Mouse (Mus musculus): ENCODE data around the gene Edaradd.

Gene Edaradd

DNA sequence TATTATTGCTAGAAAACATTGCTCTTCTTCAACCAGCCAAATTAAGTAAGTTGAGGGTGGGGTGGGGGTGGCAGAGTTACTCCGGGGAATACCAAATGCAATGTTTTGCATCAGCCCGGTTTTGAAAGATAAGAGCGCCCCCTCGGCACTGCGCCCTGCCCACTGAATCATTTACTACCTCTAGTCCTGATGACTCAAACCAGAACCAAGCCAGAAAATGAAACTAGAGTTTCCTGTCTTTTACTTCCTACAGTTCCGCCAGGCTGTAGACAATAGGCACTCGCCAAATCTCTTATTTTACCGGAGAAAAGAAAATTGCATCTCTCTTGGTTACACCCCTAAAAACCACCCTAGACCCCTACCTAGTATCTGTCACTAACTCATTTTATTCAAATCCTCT, 59.8 kb downstream of the Edaradd start:
- peak; percentile 79 to 82 for DNase-seq

- DNase-seq, result peak; percentile 74 to 81
Observed at GRCm38 (mm10) chr13:12456711-12457110, 63.5 kb downstream of the Edaradd start.

DNA sequence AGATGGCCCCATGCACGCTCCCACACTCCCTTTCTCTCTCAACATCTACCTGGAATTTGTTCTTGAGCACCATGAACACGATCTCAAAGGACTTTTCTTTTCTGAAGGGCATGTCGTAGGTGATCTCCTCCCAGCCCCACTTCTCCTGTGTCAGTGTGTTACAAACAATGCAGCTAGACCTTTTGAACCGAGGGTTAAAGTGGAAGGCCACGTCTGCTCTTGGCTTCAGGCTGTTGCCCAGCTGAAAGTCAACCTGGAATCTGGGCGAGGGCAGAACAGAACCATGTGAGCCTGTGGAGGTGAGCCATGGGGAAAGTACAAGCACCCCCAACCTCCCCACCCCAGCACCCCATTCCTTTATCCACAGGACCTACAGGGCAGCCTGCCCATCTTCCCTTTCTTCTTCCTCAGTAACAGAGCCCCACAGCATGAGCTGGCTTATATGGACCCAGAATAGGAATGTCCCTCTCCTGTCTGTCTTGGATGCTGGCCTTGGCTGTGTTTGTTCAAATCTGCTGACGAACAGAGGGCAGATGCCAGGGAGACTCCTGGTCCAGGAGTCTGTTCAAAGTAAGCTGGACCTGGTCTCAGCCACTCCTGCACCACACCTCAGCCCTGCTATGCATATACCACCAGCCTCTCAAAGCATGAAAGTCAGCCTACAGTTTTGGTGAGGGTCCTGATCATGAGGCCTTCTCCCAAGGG, 65.4 kb downstream of the Edaradd start:
- DNase-seq, result peak in 1 of 2 experiments; percentile 38

DNA sequence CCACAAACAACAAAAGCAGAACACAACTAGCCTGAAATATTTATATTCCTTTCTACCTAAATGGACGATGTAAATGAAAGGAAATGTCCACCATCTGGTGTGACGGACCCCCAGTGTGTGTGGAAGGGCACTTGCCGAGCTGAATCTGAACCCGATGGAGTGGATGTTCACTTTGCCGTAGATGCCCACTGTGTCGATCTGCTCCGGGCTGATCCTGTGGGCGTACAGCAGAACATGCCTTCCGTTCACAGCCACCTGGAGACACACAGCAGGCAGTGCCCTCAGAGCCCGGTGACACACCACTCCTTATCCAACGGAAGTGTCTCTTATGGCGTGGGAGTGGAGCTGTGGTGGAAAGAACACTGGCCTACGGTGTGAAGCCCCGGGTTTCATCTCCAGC, 67.1 kb downstream of the Edaradd start:
- DNase-seq, result no peak

- DNase-seq, result peak; percentile 19 to 51
Observed at GRCm38 (mm10) chr13:12442008-12442587, 78.1 kb downstream of the Edaradd start.

GRCm38 (mm10) chr13:12440813-12441212, 79.4 kb downstream of the Edaradd start:
- DNase-seq, result no peak

DNA sequence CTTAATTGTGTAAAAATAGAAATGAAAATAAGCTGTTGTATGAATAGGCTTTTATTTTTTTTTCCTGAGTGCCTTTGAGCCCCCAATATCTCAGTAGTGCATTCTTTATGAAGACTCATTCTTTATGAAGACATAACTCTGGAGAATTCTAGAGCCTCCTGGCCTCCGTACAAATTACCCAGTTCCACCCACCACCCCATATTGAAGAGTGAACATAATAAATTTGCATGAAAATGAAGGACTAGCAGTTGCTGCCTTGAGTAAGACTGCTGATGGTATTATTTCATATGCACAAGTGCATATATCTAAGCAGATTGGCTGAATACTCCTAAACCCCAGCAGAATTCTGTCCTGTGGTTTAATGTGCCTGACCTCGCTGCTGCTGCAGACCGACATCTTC, 80.7 kb downstream of the Edaradd start:
- no peak for DNase-seq

DNA sequence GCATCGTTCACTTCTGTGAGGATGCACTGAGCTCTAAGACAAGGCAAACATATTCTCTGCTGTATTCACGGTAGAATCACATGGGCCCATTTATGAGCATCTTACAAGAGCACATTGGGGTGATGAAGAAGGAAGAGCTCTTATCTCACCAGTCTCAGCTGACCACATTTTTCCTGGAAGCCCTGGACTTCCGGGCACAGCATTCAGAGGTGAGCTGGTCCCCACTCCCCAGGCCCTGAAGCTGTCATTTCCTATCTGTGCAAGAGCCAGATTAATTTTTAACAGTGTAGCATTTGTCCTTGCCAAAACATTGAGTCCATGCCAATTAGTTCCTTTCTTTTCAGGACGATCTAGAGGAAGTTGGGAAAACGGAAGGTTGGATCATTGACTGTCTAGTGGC, 86.4 kb downstream of the Edaradd start:
- peak; percentile 31 to 47 for DNase-seq

DNA sequence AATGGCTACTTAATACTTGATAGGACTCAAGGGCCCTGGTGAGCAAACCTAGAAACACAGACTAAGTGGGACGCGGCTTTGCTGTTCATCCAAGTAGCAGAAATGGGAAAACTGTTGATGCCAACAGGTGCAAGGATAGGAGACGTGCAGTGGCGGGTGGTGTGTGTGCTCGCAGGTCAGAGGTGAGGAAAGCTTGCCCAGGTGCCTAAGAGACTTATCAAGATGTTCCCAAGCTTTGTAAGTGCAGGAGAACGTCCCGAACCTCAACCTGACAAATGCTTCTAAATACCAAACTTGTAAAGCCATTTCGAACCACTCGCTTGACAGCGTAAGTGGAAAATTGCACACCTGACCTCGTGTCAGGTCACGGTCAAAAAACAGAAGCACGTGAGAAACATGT, 91.7 kb downstream of the Edaradd start:
- no peak for DNase-seq
